Mouse (Mus musculus) cerebellum, adult 9-11 months (tissue): ENCODE measurements around the gene Tsg101.
A peak's percentile ranks its signal among the peaks of the same experiment; 100 is the strongest.

Experiments
- DNase-seq: peaks from one replicate; pipeline ENCODE4 v3.0.0; 2022

Gene Tsg101

DNA sequence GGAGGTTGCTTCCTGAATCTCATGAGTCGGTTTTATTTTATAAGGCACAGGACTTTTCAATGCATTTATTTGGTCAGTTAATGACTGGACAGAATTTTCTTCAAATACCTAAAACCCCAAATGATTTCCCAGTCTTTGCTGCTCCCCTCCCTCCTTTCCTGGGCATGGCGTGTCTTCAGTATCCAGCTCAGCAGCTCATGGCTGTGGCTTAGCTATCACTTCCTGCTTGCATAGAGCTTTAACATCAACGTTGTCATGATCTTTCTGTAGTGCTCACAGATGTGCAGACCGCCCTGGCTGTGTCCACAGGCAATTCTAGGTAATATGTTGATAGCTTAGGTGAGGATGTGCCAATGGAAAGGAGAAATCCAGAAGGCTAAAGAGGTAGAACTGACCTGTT is 47.8 kb downstream of the Tsg101 start:
- no peak for DNase-seq

GRCm38 (mm10) chr7:46860996-46861395 is 58.8 kb downstream of the Tsg101 start, which contains the start of gene Ldhc:
Ldhc (plus strand) TSS chr7:46861203.
- DNase-seq, result no peak

- DNase-seq, result no peak
These were observed 60.7 kb downstream of the Tsg101 start for GRCm38 (mm10) chr7:46859031-46859430.

DNA sequence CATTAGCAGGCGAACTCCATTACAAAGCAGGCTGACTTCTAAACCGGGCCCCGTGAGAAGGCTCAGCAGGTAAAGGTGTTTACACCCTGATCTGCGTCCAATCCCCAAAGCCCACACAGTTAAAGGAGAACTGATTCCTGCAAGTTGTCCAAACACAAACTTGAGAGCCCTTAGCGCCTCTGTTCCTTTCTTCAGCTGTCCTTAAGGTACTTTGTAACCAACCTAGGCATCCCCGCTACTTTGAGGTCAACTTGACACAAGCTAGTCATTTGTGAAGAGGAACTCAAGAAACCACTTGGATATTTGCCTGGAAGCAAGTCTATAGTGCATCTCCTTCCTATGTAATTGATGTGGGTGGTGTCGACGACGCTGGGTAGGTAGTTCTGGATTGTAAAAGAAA is 62.3 kb downstream of the Tsg101 start:
- DNase-seq, result no peak

DNA sequence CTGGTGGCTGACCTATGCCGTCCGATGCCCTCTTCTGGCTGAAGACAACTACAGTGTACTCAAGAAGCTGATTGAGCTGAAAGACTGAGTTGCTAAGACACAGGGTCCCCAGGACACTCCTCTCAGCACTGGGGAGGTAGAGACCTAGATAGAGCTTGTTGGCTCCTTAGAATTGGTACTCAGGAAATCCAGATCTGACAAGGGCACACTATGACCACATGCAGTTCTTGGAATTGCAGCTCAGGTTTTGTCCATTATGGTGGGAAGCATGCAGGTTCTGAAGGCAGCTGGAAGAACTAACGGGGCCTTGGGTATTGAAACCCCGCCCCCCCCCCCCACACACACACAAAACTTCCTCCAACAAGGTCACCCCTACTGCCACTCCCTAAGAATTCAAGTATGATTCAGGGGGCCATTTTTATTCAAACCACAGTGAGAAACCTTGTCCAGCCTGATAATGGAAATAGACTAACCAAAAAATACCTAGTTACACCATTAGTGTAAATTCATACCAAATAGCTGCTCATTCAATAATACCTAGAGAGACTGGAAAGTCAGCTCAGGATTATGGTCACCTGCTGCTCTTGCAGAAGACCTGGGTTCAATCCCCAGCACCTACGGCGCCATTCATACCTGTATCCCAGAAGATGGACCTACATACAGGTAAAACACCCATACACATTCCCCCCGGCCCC is 63.8 kb downstream of the Tsg101 start:
- DNase-seq, result no peak

- no peak for DNase-seq
These were observed 66.4 kb downstream of the Tsg101 start for GRCm38 (mm10) chr7:46853365-46853764.

DNA sequence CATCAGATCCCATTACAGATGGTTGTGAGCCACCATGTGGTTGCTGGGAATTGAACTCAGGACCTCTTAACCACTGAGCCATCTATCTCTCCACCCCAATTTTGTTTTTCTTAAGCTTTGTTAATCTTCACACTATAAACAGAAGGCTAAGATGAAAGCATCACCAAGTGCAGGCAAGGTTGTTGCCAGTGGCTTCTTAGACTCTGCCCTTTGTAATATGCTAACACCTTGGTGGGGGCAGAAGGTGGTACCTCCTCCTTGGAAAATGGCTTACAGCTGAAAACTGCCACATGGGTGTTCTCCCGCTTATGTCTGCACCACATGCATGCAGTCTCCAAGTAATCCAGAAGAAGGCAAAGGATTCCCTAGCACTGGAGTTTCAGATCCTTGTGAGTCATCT is 67.1 kb downstream of the Tsg101 start:
- no peak for DNase-seq

- no peak for DNase-seq
These were observed 68.7 kb downstream of the Tsg101 start for GRCm38 (mm10) chr7:46851026-46851425.

DNA sequence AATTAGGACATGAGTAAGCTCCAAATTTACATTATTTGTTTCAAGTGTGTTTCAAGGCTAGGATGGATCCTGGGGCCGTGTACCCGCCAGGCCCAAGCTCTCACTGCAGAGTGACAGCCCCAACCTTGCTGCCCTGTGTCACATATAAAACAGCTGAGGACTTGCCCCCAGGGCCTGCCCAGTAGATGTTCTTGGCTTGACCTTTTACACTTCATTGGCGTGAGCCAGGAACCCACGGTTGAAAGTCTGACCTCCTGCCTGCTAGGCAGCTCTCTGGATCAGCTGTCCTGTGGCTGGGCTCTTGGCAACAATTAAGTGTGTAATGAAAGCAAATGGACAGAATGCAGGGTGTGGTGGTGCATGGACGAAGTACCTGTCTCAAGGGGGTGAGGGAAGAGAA is 70.5 kb downstream of the Tsg101 start:
- DNase-seq, result no peak

DNA sequence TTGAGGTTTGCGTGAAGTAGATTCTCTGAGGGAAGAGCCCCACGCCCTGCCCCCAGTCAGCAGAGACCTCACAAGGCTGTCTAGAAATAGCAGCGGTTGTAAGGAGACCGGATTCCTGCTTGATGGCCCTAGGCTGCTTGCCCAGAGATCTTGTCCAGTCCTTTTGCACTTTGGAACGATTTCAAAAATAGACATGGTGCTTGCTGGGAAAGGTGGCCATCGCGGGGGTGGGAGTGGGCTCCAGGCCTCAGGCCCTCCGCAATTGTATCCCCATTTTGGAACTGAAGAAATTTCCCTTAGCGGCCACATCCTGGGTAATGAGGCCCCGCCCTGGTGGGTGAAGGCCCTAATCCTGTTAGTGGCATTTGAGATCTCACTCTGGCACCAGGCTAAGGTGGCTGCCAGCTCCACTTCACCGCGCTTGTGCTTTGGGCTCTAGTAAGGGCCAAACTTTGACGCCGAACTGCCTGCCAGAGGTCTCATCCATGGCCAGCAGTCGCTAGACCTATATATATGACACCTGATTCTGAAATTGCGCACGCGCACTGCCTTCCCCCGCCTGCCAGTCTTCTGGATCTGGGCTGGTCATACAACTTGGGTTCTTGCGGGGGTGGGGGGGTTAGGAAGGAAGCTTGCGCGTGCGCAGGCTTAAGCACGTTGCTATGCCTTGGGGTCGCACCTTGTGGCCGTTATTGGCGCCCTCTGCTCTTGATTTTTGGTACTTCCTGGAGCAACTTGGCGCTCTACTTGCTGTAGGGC is 73.1 kb downstream of the Tsg101 start:
- peak; percentile 70 for DNase-seq

DNA sequence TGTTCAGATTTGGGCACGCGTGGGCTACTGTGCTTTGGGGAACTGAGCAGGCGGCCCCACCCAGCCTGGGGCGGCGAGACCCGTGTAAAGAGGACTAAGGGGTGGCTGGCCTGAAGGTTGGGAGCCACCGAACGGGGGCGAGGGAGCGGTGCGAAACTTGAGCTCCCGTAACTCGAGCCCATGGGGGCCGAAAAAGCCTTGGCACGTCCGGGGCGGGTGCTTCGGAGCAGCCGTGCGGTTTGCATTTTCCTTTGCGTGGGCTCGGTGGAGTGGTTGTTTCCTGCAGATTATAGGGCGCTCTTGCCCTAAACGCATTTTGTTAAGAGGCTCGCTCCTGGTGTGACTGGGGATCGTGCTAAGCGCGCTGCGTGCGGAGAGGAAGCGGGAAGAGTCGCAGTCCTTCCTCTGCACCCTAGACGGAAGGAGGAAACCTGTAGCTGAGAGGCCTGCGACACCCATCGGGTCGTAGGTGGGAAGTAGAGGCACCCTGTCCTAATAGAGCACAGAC is 73.7 kb downstream of the Tsg101 start:
- DNase-seq, result no peak

DNA sequence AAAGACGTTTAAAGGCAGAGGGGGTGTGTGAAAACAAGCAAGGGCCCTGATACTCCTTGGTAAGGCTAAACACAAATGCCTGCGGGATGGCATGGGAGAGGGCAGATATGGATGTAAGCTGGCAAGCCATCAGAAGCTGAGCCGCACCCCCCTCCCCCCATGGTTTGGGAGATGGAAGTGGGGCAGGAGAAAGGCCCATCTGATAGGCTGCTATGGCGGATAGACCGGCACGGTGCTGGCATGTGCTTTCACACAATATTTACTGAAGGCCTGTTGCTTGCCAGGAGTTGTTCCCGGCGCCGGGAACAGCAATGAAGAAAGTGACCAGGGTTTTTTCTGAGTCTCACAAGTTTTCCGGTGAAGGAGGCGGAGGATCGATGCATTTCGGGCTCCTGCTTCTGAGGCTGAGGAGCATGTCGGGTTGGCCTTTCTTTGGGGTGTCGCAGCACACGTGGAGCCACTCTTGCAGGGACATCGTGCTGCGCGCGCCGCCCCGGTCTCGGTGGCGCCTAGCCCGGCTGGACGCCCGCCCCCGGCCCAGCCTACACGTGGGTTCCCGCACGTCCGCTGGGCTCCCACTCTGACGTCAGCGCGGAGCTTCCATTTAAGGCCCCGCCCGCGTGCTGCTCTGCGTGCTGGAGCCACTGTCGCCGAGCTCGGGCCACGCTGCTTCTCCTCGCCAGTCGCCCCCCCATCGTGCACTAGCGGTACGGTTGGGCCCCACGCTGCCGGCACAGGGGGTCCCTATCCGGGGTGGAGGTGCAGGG is 74.4 kb downstream of the Tsg101 start:
- peak; percentile 88 for DNase-seq

DNA sequence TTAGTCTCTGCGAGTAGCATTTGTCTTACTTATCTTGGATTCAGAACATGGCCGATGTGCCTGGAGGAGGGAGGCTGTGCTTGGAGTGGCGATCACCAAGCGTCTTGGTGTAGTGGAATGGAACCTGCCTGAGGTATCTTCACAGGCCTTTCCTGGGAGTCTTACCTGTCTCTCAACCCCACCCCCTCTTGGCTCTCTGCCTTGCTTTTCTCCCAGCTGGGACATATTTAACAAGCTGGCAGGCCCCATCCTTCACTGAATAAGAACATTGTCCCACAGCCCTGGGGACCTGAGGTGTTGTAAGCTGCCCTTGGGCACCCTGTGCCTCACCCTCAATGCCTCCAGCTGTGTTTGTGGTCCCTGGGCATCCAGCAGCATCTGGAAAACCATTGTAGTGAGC is 76.2 kb downstream of the Tsg101 start:
- peak; percentile 56 for DNase-seq

GRCm38 (mm10) chr7:46842278-46842677 is 77.5 kb downstream of the Tsg101 start:
- no peak for DNase-seq

GRCm38 (mm10) chr7:46840787-46841525 is 78.8 kb downstream of the Tsg101 start, which contains the start of gene Ldha:
Ldha (plus strand) TSS chr7:46841475.
- DNase-seq, result no peak

DNA sequence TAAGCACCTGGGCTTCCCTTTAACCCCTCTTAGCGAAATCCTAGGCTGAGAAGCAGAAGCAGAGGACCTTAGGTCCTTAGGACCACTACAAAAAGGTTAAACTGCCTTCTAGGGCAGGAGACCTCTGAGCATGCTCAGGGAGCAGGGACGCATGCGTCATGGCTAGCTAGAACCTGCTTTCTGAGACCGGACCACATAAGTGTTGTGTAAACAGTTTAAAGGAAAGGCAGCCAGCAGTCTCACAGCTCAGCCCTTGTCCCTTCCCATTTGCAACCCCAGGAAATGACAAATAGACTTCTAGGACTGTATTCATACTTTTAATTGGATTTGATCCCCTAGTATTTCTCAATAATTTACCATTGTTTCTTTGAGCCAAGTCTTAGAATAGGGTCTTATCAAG is 79.4 kb downstream of the Tsg101 start:
- no peak for DNase-seq

- DNase-seq, result no peak
These were observed 79.9 kb downstream of the Tsg101 start for GRCm38 (mm10) chr7:46839861-46840260.

GRCm38 (mm10) chr7:46839446-46839845 is 80.3 kb downstream of the Tsg101 start:
- DNase-seq, result peak; percentile 33
